Mouse (Mus musculus): Measurements from ENCODE around the gene Atxn7l3. TPM values are rescaled to one million over a fixed set of nuclear protein-coding genes. Genes with fewer than 3 reads are reported as not detected.
A peak's percentile ranks its signal among the peaks of the same experiment; 100 is the strongest.

Atxn7l3 gene
- polyA plus RNA-seq, 1 experiment from 2014 or later: 37.5 TPM

GRCm38 (mm10) chr11:102291051-102291535, 5.3 kb downstream of the Atxn7l3 start:
- H3K4me1 ChIP-seq (replicated peaks; ENCODE audit: control insufficient read depth, insufficient read depth, low read length): peaks cover 20% of the 10 kb centered on the region
- no peak overlapping the region for H3K9ac ChIP-seq
- peaks cover 73% of the 10 kb centered on the region for H3K36me3 ChIP-seq (replicated peaks; ENCODE audit: control insufficient read depth, insufficient read depth)
- WGBS: 83% methylated on average over 11 of the region's 11 CpGs
- no peak overlapping the region for H3K27ac ChIP-seq
- no peak overlapping the region for H3K4me2 ChIP-seq (replicated peaks)
- ATAC-seq (ENCODE audit: low FRiP score): no peak
- no peaks in the 10 kb centered on the region for H3K27me3 ChIP-seq (ENCODE audit: control insufficient read depth, insufficient read depth, low read length)
- no peak overlapping the region for H3K4me3 ChIP-seq (replicated peaks; ENCODE audit: low read length)
- DNase-seq (ENCODE audit: low spot score): no peak
- H3K9me3 ChIP-seq (ENCODE audit: control insufficient read depth, low read length): no peaks in the 10 kb centered on the region

- WGBS: 79% methylated on average over 4 of the region's 4 CpGs
- H3K36me3 ChIP-seq (replicated peaks; ENCODE audit: control insufficient read depth, insufficient read depth): peaks cover 73% of the 10 kb centered on the region
Observed at GRCm38 (mm10) chr11:102290141-102290540, 6.3 kb downstream of the Atxn7l3 start.

GRCm38 (mm10) chr11:102289511-102290100, 6.8 kb downstream of the Atxn7l3 start:
- peaks cover 73% of the 10 kb centered on the region for H3K36me3 ChIP-seq (replicated peaks; ENCODE audit: control insufficient read depth, insufficient read depth)
- DNase-seq (ENCODE audit: low spot score) (no peak), ATAC-seq (ENCODE audit: low FRiP score) (no peak)
- H3K9me3 ChIP-seq (ENCODE audit: control insufficient read depth, low read length): no peaks in the 10 kb centered on the region
- no peak overlapping the region for H3K4me2 ChIP-seq (replicated peaks)
- no peak overlapping the region for H3K9ac ChIP-seq
- H3K27ac ChIP-seq: no peak overlapping the region
- H3K4me1 ChIP-seq (replicated peaks; ENCODE audit: control insufficient read depth, insufficient read depth, low read length): peaks cover 17% of the 10 kb centered on the region
- H3K27me3 ChIP-seq (ENCODE audit: control insufficient read depth, insufficient read depth, low read length): no peaks in the 10 kb centered on the region
- no peak overlapping the region for H3K4me3 ChIP-seq (replicated peaks; ENCODE audit: low read length)
- WGBS: 54% methylated on average over 6 of the region's 6 CpGs

More at GRCm38 (mm10) chr11:102290141-102290540, 6.3 kb downstream of the Atxn7l3 start:
- Histone ChIP-seq H3K27ac (no peak overlapping the region), H3K4me1 (replicated peaks; ENCODE audit: control insufficient read depth, insufficient read depth, low read length) (peaks cover 23% of the 10 kb centered on the region), H3K27me3 (ENCODE audit: control insufficient read depth, insufficient read depth, low read length) (no peaks in the 10 kb centered on the region), H3K9ac (0 out of 2 replicates have a peak overlapping the region, but pooled peaks have one; percentile 8), H3K9me3 (ENCODE audit: control insufficient read depth, low read length) (no peaks in the 10 kb centered on the region), H3K4me3 (replicated peaks; ENCODE audit: low read length) (no peak overlapping the region), H3K4me2 (replicated peaks) (no peak overlapping the region)
- no peak for ATAC-seq (ENCODE audit: low FRiP score)
- no peak for DNase-seq (ENCODE audit: low spot score)

GRCm38 (mm10) chr11:102288913-102289312, 7.5 kb downstream of the Atxn7l3 start:
- no peaks in the 10 kb centered on the region for H3K9me3 ChIP-seq (ENCODE audit: control insufficient read depth, low read length)
- no peak overlapping the region for H3K4me2 ChIP-seq (replicated peaks)
- H3K9ac ChIP-seq: no peak overlapping the region
- peaks cover 12% of the 10 kb centered on the region for H3K4me1 ChIP-seq (replicated peaks; ENCODE audit: control insufficient read depth, insufficient read depth, low read length)
- ATAC-seq (ENCODE audit: low FRiP score): no peak
- H3K27me3 ChIP-seq (ENCODE audit: control insufficient read depth, insufficient read depth, low read length): no peaks in the 10 kb centered on the region
- no peak overlapping the region for H3K27ac ChIP-seq
- DNase-seq (ENCODE audit: low spot score): no peak
- no peak overlapping the region for H3K4me3 ChIP-seq (replicated peaks; ENCODE audit: low read length)
- WGBS: 74% methylated on average over 2 of the region's 2 CpGs
- H3K36me3 ChIP-seq (replicated peaks; ENCODE audit: control insufficient read depth, insufficient read depth): peaks cover 67% of the 10 kb centered on the region

- ATAC-seq (ENCODE audit: low FRiP score) (no peak), DNase-seq (ENCODE audit: low spot score) (no peak)
- Histone ChIP-seq H3K27ac (no peak overlapping the region), H3K36me3 (replicated peaks; ENCODE audit: control insufficient read depth, insufficient read depth) (peaks cover 60% of the 10 kb centered on the region), H3K9me3 (ENCODE audit: control insufficient read depth, low read length) (no peaks in the 10 kb centered on the region), H3K4me1 (replicated peaks; ENCODE audit: control insufficient read depth, insufficient read depth, low read length) (peaks cover 12% of the 10 kb centered on the region), H3K9ac (no peak overlapping the region), H3K4me3 (replicated peaks; ENCODE audit: low read length) (no peak overlapping the region), H3K4me2 (replicated peaks) (no peak overlapping the region), H3K27me3 (ENCODE audit: control insufficient read depth, insufficient read depth, low read length) (no peaks in the 10 kb centered on the region)
- 85% methylated on average over 8 of the region's 8 CpGs for WGBS
Observed at GRCm38 (mm10) chr11:102288027-102288804, 8.2 kb downstream of the Atxn7l3 start.

- Histone ChIP-seq H3K4me2 (replicated peaks) (no peak overlapping the region), H3K27me3 (ENCODE audit: control insufficient read depth, insufficient read depth, low read length) (no peaks in the 10 kb centered on the region), H3K27ac (no peak overlapping the region), H3K4me3 (replicated peaks; ENCODE audit: low read length) (no peak overlapping the region), H3K4me1 (replicated peaks; ENCODE audit: control insufficient read depth, insufficient read depth, low read length) (peaks cover 12% of the 10 kb centered on the region), H3K9ac (no peak overlapping the region), H3K36me3 (replicated peaks; ENCODE audit: control insufficient read depth, insufficient read depth) (peaks cover 53% of the 10 kb centered on the region), H3K9me3 (ENCODE audit: control insufficient read depth, low read length) (no peaks in the 10 kb centered on the region)
- no peak for ATAC-seq (ENCODE audit: low FRiP score)
- no peak for DNase-seq (ENCODE audit: low spot score)
- WGBS: 92% methylated on average over 8 of the region's 8 CpGs
Observed at GRCm38 (mm10) chr11:102287485-102287884, 8.9 kb downstream of the Atxn7l3 start.

GRCm38 (mm10) chr11:102285095-102285834, 11.2 kb downstream of the Atxn7l3 start:
- peak overlapping the region; percentile 71 for H3K4me2 ChIP-seq (replicated peaks)
- H3K36me3 ChIP-seq (replicated peaks; ENCODE audit: control insufficient read depth, insufficient read depth): peaks cover 31% of the 10 kb centered on the region
- H3K9me3 ChIP-seq (ENCODE audit: control insufficient read depth, low read length): no peaks in the 10 kb centered on the region
- ATAC-seq (ENCODE audit: low FRiP score) (peak; percentile 75), DNase-seq (ENCODE audit: low spot score) (no peak)
- H3K4me3 ChIP-seq (replicated peaks; ENCODE audit: low read length): peak overlapping the region; percentile 63
- peak overlapping the region; percentile 77 for H3K9ac ChIP-seq
- H3K27ac ChIP-seq: peak overlapping the region; percentile 82
- no peaks in the 10 kb centered on the region for H3K27me3 ChIP-seq (ENCODE audit: control insufficient read depth, insufficient read depth, low read length)
- 5% methylated on average over 31 of the region's 31 CpGs for WGBS
- H3K4me1 ChIP-seq (replicated peaks; ENCODE audit: control insufficient read depth, insufficient read depth, low read length): peaks cover 12% of the 10 kb centered on the region

GRCm38 (mm10) chr11:102284501-102285094, 11.8 kb downstream of the Atxn7l3 start, which contains the start of gene Tmub2:
Tmub2 (plus strand) TSS chr11:102284931.
- peaks cover 25% of the 10 kb centered on the region for H3K36me3 ChIP-seq (replicated peaks; ENCODE audit: control insufficient read depth, insufficient read depth)
- H3K9ac ChIP-seq: peak within 1 kb of the TSS; percentile 77
- H3K27ac ChIP-seq: peak within 1 kb of the TSS; percentile 82
- ATAC-seq (ENCODE audit: low FRiP score) (peak; percentile 92), DNase-seq (ENCODE audit: low spot score) (peak; percentile 99)
- H3K4me3 ChIP-seq (replicated peaks; ENCODE audit: low read length): peak within 1 kb of the TSS; percentile 63
- peak within 1 kb of the TSS; percentile 71 for H3K4me2 ChIP-seq (replicated peaks)
- H3K4me1 ChIP-seq (replicated peaks; ENCODE audit: control insufficient read depth, insufficient read depth, low read length): peaks cover 12% of the 10 kb centered on the region
- H3K27me3 ChIP-seq (ENCODE audit: control insufficient read depth, insufficient read depth, low read length): no peaks in the 10 kb centered on the region
- no peaks in the 10 kb centered on the region for H3K9me3 ChIP-seq (ENCODE audit: control insufficient read depth, low read length)
- WGBS: under 1% methylated on average over 32 of the region's 32 CpGs

Data from hindbrain, embryonic 14.5 days (tissue).